Mouse (Mus musculus) CH12.LX (cell line): ENCODE data around the gene Hnf1a. TPM values are rescaled to one million over a fixed set of nuclear protein-coding genes. Genes with fewer than 3 reads are reported as not detected.

ENCODE experiments used
- DNase-seq: peaks from one replicate; pipeline ENCODE4 v3.0.0-alpha.2; 2013; ENCODE audit errors: extremely low read depth
- H3K27ac ChIP-seq: 2 replicates; pipeline ENCODE4 v1.5.1; 2012; ENCODE audit warnings: low read depth, mild to moderate bottlenecking, control low read depth, moderate library complexity; ENCODE audit not compliant: insufficient read depth
- H3K27me3 ChIP-seq: replicated peaks from 2 replicates; pipeline ENCODE3; 2012; ENCODE audit warnings: inconsistent platforms
- H3K36me3 ChIP-seq, 2 experiments: replicated peaks in 1 of 2; 2 replicates each; pipeline versions ENCODE3 to v1.6.1; 2012; ENCODE audit warnings: inconsistent platforms in 1 of 2, low read length in 1 of 2, mild to moderate bottlenecking in 1 of 2, mixed read lengths in 1 of 2, moderate library complexity in 1 of 2; ENCODE audit not compliant: control insufficient read depth in 1 of 2, insufficient read depth in 1 of 2
- H3K4me1 ChIP-seq, 2 experiments: 2 replicates each; pipeline ENCODE4 v1.6.1; 2012; ENCODE audit warnings: inconsistent platforms in 1 of 2, moderate library complexity in 1 of 2; ENCODE audit not compliant: insufficient read depth in 2 of 2, control insufficient read depth in 1 of 2
- H3K4me2 ChIP-seq: 2 replicates; pipeline ENCODE4 v1.6.1; 2012; ENCODE audit warnings: low read depth, mild to moderate bottlenecking, control low read depth; ENCODE audit not compliant: poor library complexity, insufficient read depth, severe bottlenecking
- H3K4me3 ChIP-seq, 3 experiments: fragments of 150-350 bp in 1 of 3; sonication (generic) in 1 of 3; replicated peaks in 1 of 3; 2 replicates each; pipeline versions ENCODE3 to v1.5.1; 2011 to 2012; ENCODE audit warnings: low read depth in 2 of 3, low read length in 2 of 3, mild to moderate bottlenecking in 2 of 3, moderate library complexity in 2 of 3, control low read depth in 1 of 3, improper control_type of control experiment in 1 of 3, inconsistent platforms in 1 of 3, mixed read lengths in 1 of 3; ENCODE audit not compliant: poor library complexity in 1 of 3
- H3K79me2 ChIP-seq: replicated peaks from 2 replicates; pipeline ENCODE4 v1.6.1; 2012; ENCODE audit warnings: mild to moderate bottlenecking, moderate library complexity; ENCODE audit not compliant: control insufficient read depth, poor library complexity, insufficient read depth, severe bottlenecking; ENCODE audit errors: extremely low read depth
- H3K9ac ChIP-seq: 2 replicates; pipeline ENCODE4 v1.6.1; 2012; ENCODE audit warnings: low read depth, mild to moderate bottlenecking, control low read depth, moderate library complexity; ENCODE audit not compliant: insufficient read depth
- H3K9me3 ChIP-seq: replicated peaks from 2 replicates; pipeline ENCODE3; 2012; ENCODE audit warnings: low read length, inconsistent platforms, mixed read lengths
- CHD1 ChIP-seq: IDR thresholded peaks from 2 replicates; pipeline ENCODE4 v1.6.1; 2012; ENCODE audit warnings: low read depth, low read length, improper control_type of control experiment, inconsistent platforms
- CHD2 ChIP-seq: IDR thresholded peaks from 2 replicates; pipeline ENCODE4 v1.6.1; 2011; ENCODE audit warnings: low read length, improper control_type of control experiment
- CTCF ChIP-seq, 2 experiments: IDR thresholded peaks in 1 of 2; conservative IDR thresholded peaks in 1 of 2; 2 replicates each; pipeline ENCODE4 v1.5.1; 2011 to 2012; ENCODE audit warnings: low read depth in 2 of 2, low read length in 2 of 2, improper control_type of control experiment in 1 of 2, inconsistent platforms in 1 of 2, mild to moderate bottlenecking in 1 of 2, moderate library complexity in 1 of 2
- EP300 ChIP-seq: IDR thresholded peaks from 2 replicates; pipeline ENCODE4 v1.6.1; 2011; ENCODE audit warnings: low read length, improper control_type of control experiment
- JUND ChIP-seq: conservative IDR thresholded peaks from 2 replicates; pipeline ENCODE4 v1.6.1; 2011; ENCODE audit warnings: low read depth, low read length, improper control_type of control experiment
- MAFK ChIP-seq: IDR thresholded peaks from 2 replicates; pipeline ENCODE4 v1.6.1; 2011; ENCODE audit warnings: low read length, improper control_type of control experiment; ENCODE audit not compliant: insufficient replicate concordance
- MYC ChIP-seq: IDR thresholded peaks from 2 replicates; pipeline ENCODE4 v1.6.1; 2011; ENCODE audit warnings: low read depth, mild to moderate bottlenecking, improper control_type of control experiment, low read length
- PAX5 ChIP-seq: IDR thresholded peaks from 2 replicates; pipeline ENCODE4 v1.6.1; 2012; ENCODE audit warnings: low read length, inconsistent platforms, mixed read lengths
- POLR2AphosphoS2 ChIP-seq: IDR thresholded peaks from 2 replicates; pipeline ENCODE4 v1.6.1; 2011; ENCODE audit warnings: low read depth, low read length, improper control_type of control experiment
- RAD21 ChIP-seq: IDR thresholded peaks from 2 replicates; pipeline ENCODE4 v1.6.1; 2011; ENCODE audit warnings: low read depth, mild to moderate bottlenecking, low read length, improper control_type of control experiment, moderate library complexity
- RCOR1 ChIP-seq: conservative IDR thresholded peaks from 2 replicates; pipeline ENCODE4 v1.6.1; 2012; ENCODE audit warnings: low read depth, mild to moderate bottlenecking, inconsistent platforms, low read length, improper control_type of control experiment
- UBTF ChIP-seq: IDR thresholded peaks from 2 replicates; pipeline ENCODE4 v1.6.1; 2012; ENCODE audit warnings: low read depth, mild to moderate bottlenecking, inconsistent platforms, low read length, improper control_type of control experiment, moderate library complexity
- USF1 ChIP-seq: IDR thresholded peaks from 2 replicates; pipeline ENCODE4 v1.6.1; 2014; ENCODE audit warnings: low read depth, mild to moderate bottlenecking, inconsistent platforms, low read length, improper control_type of control experiment
- dilution Hi-C: fragments of 300-500 bp; cut with MboI; formaldehyde crosslinking; loops from 2 replicates; pipeline ENCODE4 v1.14.3; 2020; ENCODE audit warnings: low sequenced_read_pairs; ENCODE audit not compliant: extremely low pct_unique_long_range_greater_than_20kb, extremely low pct_ligation_motif_present
- in situ Hi-C: fragments of 300-500 bp; cut with MboI; formaldehyde crosslinking; loops from 3 replicates; pipeline ENCODE4 v1.14.3; 2019; ENCODE audit warnings: low sequenced_read_pairs, low pct_ligation_motif_present, low pct_unique_long_range_greater_than_20kb, mixed read lengths
- polyA plus RNA-seq: library from polyadenylated mRNA; unstranded; fragments of >175 nt; gene quantifications from 2 replicates; pipeline ENCODE4 v1.2.1, GENCODE M21; 2012; ENCODE audit warnings: low read depth; ENCODE audit not compliant: insufficient read length
- total RNA-seq, 2 experiments: library from RNA; depleted of rRNA; stranded (reverse); fragments of 300-350 nt in 1 of 2; fragments of >200 nt in 1 of 2; gene quantifications; 2 replicates each; pipeline ENCODE4 v1.2.3; 2012 to 2014

The Hnf1a gene
- total and polyA plus RNA-seq, 3 experiments: not detected

DNA sequence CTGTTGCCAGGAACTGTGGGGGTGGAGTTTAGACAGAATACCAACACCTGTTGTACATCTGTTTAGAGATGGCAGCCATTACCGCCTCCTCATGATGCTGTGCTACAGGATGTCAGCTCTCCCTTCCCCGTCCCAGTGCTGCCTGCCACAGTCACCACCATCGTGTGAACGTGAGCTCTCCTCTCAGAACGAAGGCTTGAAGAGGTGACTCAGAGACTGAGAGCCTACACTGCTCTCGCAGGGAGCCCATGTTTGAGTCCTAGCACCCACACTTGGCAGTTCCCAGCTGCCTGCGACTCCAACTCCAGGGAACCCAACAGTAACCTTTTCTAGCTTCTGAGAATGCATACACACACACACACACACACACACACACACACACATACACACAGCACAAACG lies 56.0 kb downstream of the Hnf1a start:
- dilution Hi-C loops: no loop called here
- Histone ChIP-seq H3K79me2 (no peaks in the 10 kb centered on the region), H3K4me2 (no peak overlapping the region), H3K27me3 (no peaks in the 10 kb centered on the region), H3K4me1 (peaks cover 4 to 17% of the 10 kb centered on the region in 2 experiments; a peak in 2 of 4 replicates), H3K27ac (no peak overlapping the region), H3K36me3 (no peaks in the 10 kb centered on the region), H3K9ac (no peak overlapping the region), H3K4me3 (no peak overlapping the region), H3K9me3 (no peaks in the 10 kb centered on the region)
- no peak for DNase-seq
- in situ Hi-C loops: loop anchor here (25.0 kb wide), 1 partner anchor 203 kb away; the partner anchor contains the start of gene Tchp
- no peak for TF ChIP-seq CHD2
- TF ChIP-seq RAD21: no peak
- TF ChIP-seq MAFK: no peak
- no peak for TF ChIP-seq EP300
- TF ChIP-seq POLR2AphosphoS2: no peak

DNA sequence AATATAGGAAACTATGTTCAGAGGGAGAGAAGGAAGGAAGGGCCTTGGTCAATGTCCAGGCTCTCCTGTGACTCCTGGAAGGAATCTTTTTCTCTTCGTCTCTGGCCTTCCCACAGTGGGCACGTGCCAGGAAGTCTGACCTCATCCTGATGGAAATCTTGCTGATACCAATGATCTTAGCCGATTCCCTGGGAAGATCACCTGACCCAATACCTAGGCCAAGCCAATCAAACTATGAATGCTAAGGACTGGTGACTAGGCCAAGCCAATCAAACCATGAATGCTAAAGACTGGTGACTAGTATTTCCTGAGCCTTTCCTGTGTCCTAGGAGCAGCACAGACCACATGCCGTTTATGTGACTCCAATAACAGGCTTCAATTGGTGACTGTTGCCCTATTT lies 57.2 kb downstream of the Hnf1a start:
- no peak overlapping the region for H3K4me3 ChIP-seq
- no peaks in the 10 kb centered on the region for H3K79me2 ChIP-seq
- no peaks in the 10 kb centered on the region for H3K27me3 ChIP-seq
- no peaks in the 10 kb centered on the region for H3K9me3 ChIP-seq
- H3K4me2 ChIP-seq: no peak overlapping the region
- no peak for DNase-seq
- dilution Hi-C loops: no loop called here
- no peak for TF ChIP-seq RCOR1
- no peak for TF ChIP-seq CHD1
- TF ChIP-seq, all 38 proteins: peak for 0
- in situ Hi-C loops: loop anchor here (25.0 kb wide), 1 partner anchor 201 kb away; the partner anchor contains the start of gene Tchp
- Histone ChIP-seq H3K36me3 (no peaks in the 10 kb centered on the region), H3K27ac (no peak overlapping the region), H3K4me1 (peaks cover 4 to 17% of the 10 kb centered on the region in 2 experiments; a peak in 2 of 4 replicates), H3K9ac (no peak overlapping the region)

DNA sequence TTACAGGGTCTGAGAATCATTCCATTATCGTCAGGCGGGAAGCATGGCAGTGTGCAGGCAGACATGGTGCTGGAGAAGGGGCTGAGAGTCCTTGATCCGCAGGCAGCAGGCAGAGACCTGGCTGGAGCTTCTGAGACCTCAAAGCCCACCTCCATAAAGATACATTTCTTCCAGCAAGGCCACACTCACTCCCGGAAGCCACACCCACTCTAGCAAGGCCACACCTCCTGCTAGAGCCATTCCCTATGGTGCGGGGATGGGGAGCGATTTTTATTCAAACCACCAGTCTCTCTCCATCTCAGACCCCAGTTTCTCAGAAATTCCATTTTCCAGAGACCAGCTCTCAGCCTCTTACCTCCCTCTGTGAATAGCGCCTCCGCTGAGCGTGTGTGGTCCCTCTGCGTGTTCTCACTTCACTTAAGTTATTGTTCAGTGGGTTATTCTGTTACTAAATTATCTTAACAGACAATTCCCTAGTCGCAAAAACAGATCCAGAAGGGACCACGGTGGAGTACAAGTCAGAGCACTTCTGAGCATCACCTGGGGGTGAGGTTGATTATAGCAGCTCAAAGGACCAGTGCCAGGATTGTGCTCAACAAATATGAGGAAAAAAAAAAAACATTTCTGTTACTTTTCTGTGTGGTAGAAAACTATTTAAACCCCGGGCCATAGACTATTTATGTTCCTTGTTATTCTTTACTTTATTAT lies 62.1 kb downstream of the Hnf1a start:
- no peaks in the 10 kb centered on the region for H3K79me2 ChIP-seq
- no peak overlapping the region for H3K9ac ChIP-seq
- no peak overlapping the region for H3K27ac ChIP-seq
- dilution Hi-C loops: no loop called here
- no peaks in the 10 kb centered on the region for H3K4me1 ChIP-seq
- TF ChIP-seq MYC (no peak), POLR2AphosphoS2 (no peak), JUND (no peak), UBTF (no peak), USF1 (no peak), CTCF (conservative IDR thresholded peaks at IDR 0.05 in 1 of 2, IDR thresholded peaks at IDR 0.05 in 1 of 2; ENCODE audit: low read depth in 2 of 2, low read length in 2 of 2) (no peak), PAX5 (no peak), EP300 (no peak)
- TF ChIP-seq, all 38 proteins: peak for 0
- no peak for DNase-seq
- Histone ChIP-seq H3K4me2 (no peak overlapping the region), H3K27me3 (no peaks in the 10 kb centered on the region), H3K4me3 (no peak overlapping the region), H3K36me3 (no peaks in the 10 kb centered on the region), H3K9me3 (peaks cover 19% of the 10 kb centered on the region)
- in situ Hi-C loops: loop anchor here (25.0 kb wide), 1 partner anchor 196 kb away; the partner anchor contains the start of gene Tchp
